Mouse (Mus musculus) forebrain, embryonic 16.5 days (tissue): Measurements from ENCODE around the gene Plk3. TPM values are rescaled to one million over a fixed set of nuclear protein-coding genes. Genes with fewer than 3 reads are reported as not detected.

ENCODE experiments used
- ATAC-seq: fragments of 200-750 bp; cut with Nextera tagmentation; 2 replicates; pipeline ENCODE4 v1.8.0; 2017; ENCODE audit warnings: mild to moderate bottlenecking, moderate library complexity
- H3K27ac ChIP-seq: fragments of 300-500 bp; sonication (generic); 2 replicates; pipeline ENCODE4 v1.5.1; 2014; ENCODE audit warnings: low read length, control low read depth
- H3K27me3 ChIP-seq: fragments of 300-500 bp; sonication (generic); replicated peaks from 2 replicates; pipeline ENCODE4 v1.6.1; 2014; ENCODE audit warnings: low read length; ENCODE audit not compliant: control insufficient read depth, insufficient read depth
- H3K36me3 ChIP-seq: fragments of 300-500 bp; sonication (generic); 2 replicates; pipeline ENCODE4 v1.6.1; 2014; ENCODE audit not compliant: control insufficient read depth, insufficient read depth
- H3K4me1 ChIP-seq: fragments of 300-500 bp; sonication (generic); replicated peaks from 2 replicates; pipeline ENCODE4 v1.6.1; 2014; ENCODE audit warnings: low read length; ENCODE audit not compliant: control insufficient read depth, insufficient read depth
- H3K4me2 ChIP-seq: fragments of 300-500 bp; sonication (generic); 2 replicates; pipeline ENCODE4 v1.6.1; 2014; ENCODE audit warnings: mild to moderate bottlenecking, low read length, control low read depth
- H3K4me3 ChIP-seq: fragments of 300-500 bp; sonication (generic); replicated peaks from 2 replicates; pipeline ENCODE4 v1.5.1; 2014; ENCODE audit warnings: mild to moderate bottlenecking, low read length, control low read depth
- H3K9ac ChIP-seq: fragments of 300-500 bp; sonication (generic); replicated peaks from 2 replicates; pipeline ENCODE4 v1.6.1; 2014; ENCODE audit warnings: low read depth, low read length, control low read depth
- H3K9me3 ChIP-seq: fragments of 300-500 bp; sonication (generic); 2 replicates; pipeline ENCODE4 v1.6.1; 2016; ENCODE audit warnings: low read length; ENCODE audit not compliant: control insufficient read depth
- WGBS: fragments of 180-500 bp; shearing (Covaris S2); extraction: QIAGEN DNeasy Blood & Tissue Kit; methylation state at CpG from one replicate; pipeline ENCODE4 v1.1.7; 2014; 5-methylcytosine and 5-hydroxymethylcytosine counted together
- polyA plus RNA-seq: library from polyadenylated mRNA; unstranded; fragments of >200 nt; fragmentation: Nextera tagmentation; extraction: Ambion mirVana; gene quantifications from 2 replicates; pipeline ENCODE4 v1.2.1, GENCODE M21; 2015

Plk3 gene
- polyA plus RNA-seq, 1 experiment from 2014 or later: 10.2 TPM

- Histone ChIP-seq H3K4me1 (peaks cover 11% of the 10 kb centered on the region; the same call in 1 of the 2 replicates), H3K9ac (peak overlapping the region; percentile 86), H3K27me3 (no peaks in the 10 kb centered on the region), H3K4me2 (peak overlapping the region; percentile 81), H3K27ac (peak overlapping the region; percentile 89), H3K36me3 (peaks cover 34% of the 10 kb centered on the region), H3K4me3 (peak overlapping the region; percentile 72), H3K9me3 (no peaks in the 10 kb centered on the region)
- 2% methylated on average over 44 of the region's 44 CpGs for WGBS
- ATAC-seq: no peak
Observed at GRCm38 (mm10) chr4:117155020-117155791, 21.4 kb upstream of the Plk3 start.

DNA sequence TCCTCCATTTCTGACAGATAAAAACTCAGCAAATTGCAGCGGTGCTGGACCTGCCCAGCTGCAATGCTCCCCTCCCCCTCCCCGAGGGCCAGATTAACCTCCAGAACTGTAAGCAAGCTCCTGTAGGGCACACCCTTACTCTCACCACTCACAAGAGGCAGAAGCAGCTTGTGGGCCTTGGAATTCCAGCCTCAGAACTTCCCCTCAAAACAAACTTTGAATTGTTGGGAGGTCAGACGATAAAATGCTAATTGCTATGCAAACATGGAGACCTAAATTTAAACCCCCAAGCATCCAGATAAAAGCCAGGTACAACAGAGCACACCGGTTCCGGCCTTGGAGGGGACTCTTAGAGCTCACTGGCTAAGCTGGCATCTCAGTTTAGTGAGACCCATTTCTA is 19.0 kb upstream of the Plk3 start:
- no peak overlapping the region for H3K9ac ChIP-seq
- no peak overlapping the region for H3K27ac ChIP-seq
- ATAC-seq: no peak
- H3K36me3 ChIP-seq: peaks cover 35% of the 10 kb centered on the region
- H3K4me2 ChIP-seq: no peak overlapping the region
- H3K27me3 ChIP-seq: no peaks in the 10 kb centered on the region
- H3K4me1 ChIP-seq: peaks cover 11% of the 10 kb centered on the region; the same call in 1 of the 2 replicates
- 86% methylated on average over 5 of the region's 5 CpGs for WGBS
- H3K4me3 ChIP-seq: no peak overlapping the region
- no peaks in the 10 kb centered on the region for H3K9me3 ChIP-seq

DNA sequence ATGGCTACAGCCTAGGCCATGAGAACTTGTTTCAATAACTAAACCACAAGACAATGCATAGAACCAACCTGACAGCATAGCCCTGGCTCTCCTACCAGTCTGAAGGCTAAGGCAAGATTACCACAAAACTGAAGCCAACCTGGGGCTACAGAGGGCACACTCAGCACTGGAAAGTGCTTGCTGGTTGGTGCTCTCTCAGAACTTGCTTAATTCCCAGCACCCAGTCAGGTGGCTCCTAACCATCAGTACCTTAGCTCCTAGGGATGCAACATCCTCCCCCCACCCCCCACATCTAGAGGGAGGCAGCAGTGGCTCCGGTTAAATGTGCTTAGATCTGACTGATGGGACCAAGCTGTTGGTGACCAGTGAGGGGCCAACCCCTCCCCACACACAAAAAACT is 17.7 kb upstream of the Plk3 start:
- no peak for ATAC-seq

DNA sequence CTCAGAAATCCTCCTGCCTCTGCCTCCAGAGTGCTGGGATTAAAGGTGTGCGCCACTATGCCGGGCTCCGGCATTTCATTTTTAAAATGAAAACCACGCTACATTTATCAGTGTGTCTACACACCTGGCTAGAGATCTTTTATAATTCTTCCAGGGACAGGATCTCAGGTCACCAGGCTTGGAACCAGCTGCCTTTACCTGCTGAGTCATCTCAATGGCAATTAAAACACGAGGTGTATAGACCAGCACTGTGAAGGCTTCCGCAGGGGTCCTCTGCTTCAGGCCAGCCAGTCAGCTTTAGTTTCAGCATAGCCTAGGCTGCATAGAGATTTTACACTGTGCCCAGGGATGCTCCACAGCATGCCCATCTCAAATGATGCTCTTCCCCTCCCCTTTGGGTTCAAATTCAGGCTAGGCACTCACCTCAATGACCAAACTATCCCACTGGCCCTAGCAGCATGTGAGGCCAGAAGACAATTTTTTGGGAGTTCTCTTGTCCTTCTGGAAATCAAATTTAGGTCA is 16.5 kb upstream of the Plk3 start:
- Histone ChIP-seq H3K4me2 (no peak overlapping the region), H3K27ac (no peak overlapping the region), H3K36me3 (peaks cover 35% of the 10 kb centered on the region), H3K4me1 (peaks cover 11% of the 10 kb centered on the region; the same call in 1 of the 2 replicates), H3K9ac (no peak overlapping the region), H3K9me3 (no peaks in the 10 kb centered on the region), H3K4me3 (no peak overlapping the region), H3K27me3 (no peaks in the 10 kb centered on the region)
- ATAC-seq: no peak
- WGBS: 88% methylated on average over 6 of the region's 6 CpGs

More for the DNA sequence above, 17.7 kb upstream of the Plk3 start:
- H3K4me3 ChIP-seq: no peak overlapping the region
- WGBS: 76% methylated on average over 1 of the region's 1 CpGs
- no peaks in the 10 kb centered on the region for H3K27me3 ChIP-seq
- no peak overlapping the region for H3K9ac ChIP-seq
- no peaks in the 10 kb centered on the region for H3K9me3 ChIP-seq
- no peak overlapping the region for H3K27ac ChIP-seq
- peaks cover 11% of the 10 kb centered on the region; the same call in 1 of the 2 replicates for H3K4me1 ChIP-seq
- peaks cover 35% of the 10 kb centered on the region for H3K36me3 ChIP-seq
- H3K4me2 ChIP-seq: no peak overlapping the region

DNA sequence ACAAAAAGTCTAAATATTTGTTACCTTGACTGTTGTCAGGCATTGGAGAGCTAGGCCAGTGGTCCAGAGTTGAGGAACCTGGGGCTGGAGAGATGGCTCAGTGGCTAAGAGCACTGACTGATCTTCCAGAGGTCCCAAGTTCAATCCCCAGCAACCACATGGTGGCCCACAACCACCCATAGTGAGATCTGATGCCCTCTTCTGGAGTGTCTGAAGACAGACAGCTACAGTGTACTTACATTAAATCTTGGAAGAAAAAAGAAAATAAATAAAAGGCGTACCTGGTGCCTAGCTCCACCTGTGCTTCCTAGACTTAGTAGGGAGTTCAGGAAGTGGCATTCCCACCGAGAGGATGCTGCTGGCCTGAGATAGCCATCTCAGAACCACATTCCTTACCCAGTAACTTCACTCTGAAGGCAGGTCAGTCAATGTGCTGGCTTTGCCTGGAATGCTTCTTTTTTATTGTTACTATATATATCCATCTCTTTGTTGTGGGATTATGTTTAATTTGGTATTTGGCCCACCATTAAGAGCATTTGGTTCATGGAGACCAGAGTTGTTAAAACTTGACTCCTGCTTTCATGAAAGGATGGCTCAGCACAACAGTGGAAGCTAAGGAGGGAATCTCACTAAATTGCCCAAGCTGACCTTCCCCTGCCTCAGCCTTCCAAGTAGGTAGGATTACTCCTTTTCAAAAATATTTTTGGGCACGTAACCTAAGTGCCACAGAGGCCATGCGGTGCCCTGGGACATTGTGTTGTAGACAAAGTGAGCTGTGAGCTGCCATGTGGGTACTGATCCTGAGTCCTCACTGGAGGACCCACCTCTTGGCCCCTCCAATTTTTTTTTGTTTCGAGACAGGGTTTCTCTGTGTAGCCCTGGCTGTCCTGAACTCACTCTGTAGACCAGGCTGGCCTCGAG is 15.8 kb upstream of the Plk3 start:
- Histone ChIP-seq H3K4me3 (no peak overlapping the region), H3K9ac (no peak overlapping the region), H3K4me2 (no peak overlapping the region), H3K4me1 (peaks cover 5% of the 10 kb centered on the region; the same call in 1 of the 2 replicates), H3K27ac (no peak overlapping the region), H3K9me3 (no peaks in the 10 kb centered on the region), H3K27me3 (no peaks in the 10 kb centered on the region), H3K36me3 (peaks cover 35% of the 10 kb centered on the region)
- ATAC-seq: no peak
- 83% methylated on average over 6 of the region's 6 CpGs for WGBS

DNA sequence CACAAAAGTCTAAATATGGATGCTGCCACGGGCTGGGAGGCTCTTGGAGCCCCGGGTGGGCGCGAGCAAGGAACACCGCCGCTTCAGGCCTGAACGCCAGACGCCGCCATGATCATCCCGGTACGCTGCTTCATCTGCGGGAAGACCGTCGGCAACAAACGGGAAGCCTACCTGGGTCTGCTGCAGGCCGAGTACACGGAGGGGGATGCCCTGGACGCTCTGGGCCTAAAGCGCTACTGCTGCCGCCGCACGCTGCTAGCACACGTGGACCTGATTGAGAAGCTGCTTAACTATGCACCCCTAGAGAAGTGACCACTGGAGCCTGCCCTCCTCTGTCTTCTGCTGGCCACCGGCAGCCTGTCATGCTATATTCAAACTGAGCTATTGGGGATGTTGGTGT is 15.1 kb upstream of the Plk3 start:
- 66% methylated on average over 24 of the region's 24 CpGs for WGBS
- Histone ChIP-seq H3K9me3 (no peaks in the 10 kb centered on the region), H3K36me3 (peaks cover 32% of the 10 kb centered on the region), H3K4me1 (no peaks in the 10 kb centered on the region), H3K4me2 (no peak overlapping the region), H3K27ac (no peak overlapping the region), H3K9ac (no peak overlapping the region), H3K27me3 (no peaks in the 10 kb centered on the region), H3K4me3 (no peak overlapping the region)
- ATAC-seq: peak; percentile 24; the same call in 1 of the 2 replicates

GRCm38 (mm10) chr4:117148047-117148713 is 14.4 kb upstream of the Plk3 start:
- Histone ChIP-seq H3K27me3 (no peaks in the 10 kb centered on the region), H3K27ac (no peak overlapping the region), H3K9ac (no peak overlapping the region), H3K4me2 (no peak overlapping the region), H3K4me3 (no peak overlapping the region), H3K36me3 (peaks cover 26% of the 10 kb centered on the region), H3K4me1 (no peaks in the 10 kb centered on the region), H3K9me3 (no peaks in the 10 kb centered on the region)
- WGBS: 87% methylated on average over 18 of the region's 18 CpGs
- ATAC-seq: no peak; the same call in 1 of the 2 replicates

DNA sequence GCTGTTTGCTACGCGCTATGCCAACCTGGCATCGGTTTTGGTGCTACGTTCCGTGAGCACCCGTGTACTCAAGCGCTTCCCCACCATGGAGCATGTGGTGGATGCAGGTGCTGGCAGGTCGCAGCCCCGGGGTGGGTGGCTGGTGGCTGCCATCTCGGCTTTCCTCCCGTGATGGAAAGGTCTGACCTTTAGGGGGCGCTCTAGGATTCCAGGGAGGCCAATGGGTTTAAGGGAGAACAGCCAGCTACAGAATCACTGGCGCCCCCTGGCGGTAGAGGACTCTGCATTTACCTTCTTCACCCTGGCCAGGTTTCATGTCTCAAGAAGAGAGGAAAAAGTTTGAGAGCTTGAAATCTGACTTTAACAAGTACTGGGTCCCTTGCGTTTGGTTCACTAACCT is 12.4 kb upstream of the Plk3 start:
- H3K27ac ChIP-seq: no peak overlapping the region
- H3K4me1 ChIP-seq: no peaks in the 10 kb centered on the region
- H3K27me3 ChIP-seq: no peaks in the 10 kb centered on the region
- no peak overlapping the region for H3K4me2 ChIP-seq
- peaks cover 10% of the 10 kb centered on the region for H3K36me3 ChIP-seq
- no peaks in the 10 kb centered on the region for H3K9me3 ChIP-seq
- no peak for ATAC-seq
- H3K9ac ChIP-seq: no peak overlapping the region
- WGBS: 27% methylated on average over 15 of the region's 15 CpGs
- no peak overlapping the region for H3K4me3 ChIP-seq
